11 mouse cellular contexts compared by ENCODE assay signal in the genomic region with DNA sequence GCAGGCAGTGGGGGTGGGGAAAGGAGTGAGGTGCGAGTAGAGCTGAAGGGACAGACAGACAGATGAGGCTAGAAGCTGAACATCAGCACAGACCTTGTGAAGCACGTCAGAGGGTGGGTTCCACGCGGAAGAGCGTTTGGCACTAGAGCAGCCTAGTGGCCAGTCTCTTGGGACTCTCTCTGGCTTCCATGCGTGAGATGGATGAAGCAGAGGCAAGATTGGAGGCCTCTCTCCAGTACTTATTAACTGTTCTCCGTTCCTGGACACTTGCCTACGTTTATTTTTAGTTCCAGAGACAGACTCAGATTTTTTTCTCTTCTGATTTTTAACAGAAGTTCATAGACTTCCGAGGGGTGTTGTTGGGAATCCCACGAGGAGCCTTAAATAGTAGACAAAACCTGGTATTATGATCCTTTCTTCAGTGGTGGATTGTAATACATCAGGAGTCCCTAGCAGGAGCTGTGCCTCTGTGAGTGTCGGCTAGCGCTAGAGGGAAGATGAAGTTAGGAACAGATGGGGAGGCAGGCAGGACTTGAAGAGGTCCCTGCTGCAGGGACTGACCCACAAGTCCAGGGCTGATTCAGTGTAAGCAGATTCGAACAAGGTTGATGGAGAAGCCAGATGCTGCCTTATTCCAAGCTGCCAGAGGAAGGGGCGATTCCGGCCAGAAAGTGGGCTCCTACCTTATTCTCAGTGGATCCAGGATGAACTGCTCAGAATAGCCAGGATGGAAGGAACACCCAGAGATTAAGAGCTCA. TPM values are rescaled to one million over a fixed set of nuclear protein-coding genes. Genes with fewer than 3 reads are reported as not detected.
A peak's percentile ranks its signal among the peaks of the same experiment; 100 is the strongest.
DNase-seq lines count a peak whose midpoint lies in the region; ATAC-seq and TF ChIP-seq lines count a peak whose summit lies in the region.
"Had no signal": no experiment of that assay in that cellular context is flagged by ENCODE, and none has a peak within 500 bp of the region (broad histone marks: within the 10 kb centered on the region; RNA-seq: fewer than 3 reads in every experiment).

No protein-coding gene starts in this region.

- peak; percentile 47 to 64 for DNase-seq in heart, adult 18-20 months
- no peak for DNase-seq in neural tube, embryonic 10.5 days (ENCODE audit: extremely low spot score, low spot score)
- no peak for DNase-seq in stomach, postnatal 0 days (ENCODE audit: low spot score)
- DNase-seq in left cerebral cortex, adult 18-20 months (ENCODE audit: low spot score in 2 of 2): no peak
- no peak for DNase-seq in layer of hippocampus, adult 9-10 months (ENCODE audit: low spot score)
- DNase-seq: adrenal gland, postnatal 36 days; cerebellum, postnatal 25 days had no signal

- H3K4me1 ChIP-seq in heart, embryonic 11.5 days (ENCODE audit: control insufficient read depth, insufficient read depth, low read length): peaks cover 7% of the 10 kb centered on the region; the same call in 1 of the 2 replicates
- no peaks in the 10 kb centered on the region for H3K4me1 ChIP-seq in neural tube, embryonic 15.5 days
- H3K4me1 ChIP-seq in intestine, postnatal 0 days (replicated peaks; ENCODE audit: control insufficient read depth, insufficient read depth, low read length): no peaks in the 10 kb centered on the region
- H3K4me1 ChIP-seq in stomach, postnatal 0 days (replicated peaks; ENCODE audit: control insufficient read depth, insufficient read depth): no peaks in the 10 kb centered on the region

- H3K27me3 ChIP-seq in heart, embryonic 11.5 days (ENCODE audit: control insufficient read depth, insufficient read depth, low read length): no peaks in the 10 kb centered on the region
- no peaks in the 10 kb centered on the region for H3K27me3 ChIP-seq in neural tube, embryonic 15.5 days (replicated peaks)
- H3K27me3 ChIP-seq in intestine, postnatal 0 days (replicated peaks; ENCODE audit: control insufficient read depth, insufficient read depth, low read length): no peaks in the 10 kb centered on the region
- no peaks in the 10 kb centered on the region for H3K27me3 ChIP-seq in stomach, postnatal 0 days (ENCODE audit: control insufficient read depth, insufficient read depth, low read length)

- no peak overlapping the region for H3K4me3 ChIP-seq in heart, embryonic 11.5 days (ENCODE audit: low read depth, low read length)
- no peak overlapping the region for H3K4me3 ChIP-seq in neural tube, embryonic 15.5 days (replicated peaks)
- no peak overlapping the region for H3K4me3 ChIP-seq in intestine, postnatal 0 days (ENCODE audit: low read depth, low read length)
- no peak overlapping the region for H3K4me3 ChIP-seq in stomach, postnatal 0 days (ENCODE audit: low read depth, low read length)

- ATAC-seq in heart, embryonic 11.5 days (replicated peaks; ENCODE audit: insufficient number of reproducible peaks, low FRiP score, low TSS enrichment): no peak
- ATAC-seq in neural tube, embryonic 15.5 days (ENCODE audit: low FRiP score): no peak
- ATAC-seq in intestine, postnatal 0 days: no peak
- ATAC-seq in stomach, postnatal 0 days (ENCODE audit: low FRiP score, low TSS enrichment): no peak; the same call in 1 of the 2 replicates
- ATAC-seq: hindbrain, embryonic 16.5 days had no signal

- WGBS in heart, embryonic 11.5 days (ENCODE audit: insufficient replicate concordance): 59% methylated on average over 15 of the region's 15 CpGs
- 76% methylated on average over 15 of the region's 15 CpGs for WGBS in neural tube, embryonic 15.5 days
- 51% methylated on average over 15 of the region's 15 CpGs for WGBS in intestine, postnatal 0 days
- 40% methylated on average over 15 of the region's 15 CpGs for WGBS in stomach, postnatal 0 days

- no peaks in the 10 kb centered on the region for H3K9me3 ChIP-seq in heart, embryonic 11.5 days (replicated peaks; ENCODE audit: control insufficient read depth, low read length)
- no peaks in the 10 kb centered on the region for H3K9me3 ChIP-seq in neural tube, embryonic 15.5 days (replicated peaks)
- no peaks in the 10 kb centered on the region for H3K9me3 ChIP-seq in intestine, postnatal 0 days (ENCODE audit: control insufficient read depth)
- H3K9me3 ChIP-seq in stomach, postnatal 0 days (ENCODE audit: control insufficient read depth, low read length): no peaks in the 10 kb centered on the region

- TF ChIP-seq EP300 in stomach, postnatal 0 days (optimal IDR thresholded peaks at IDR 0.05): no peak

- H3K36me3 ChIP-seq in heart, embryonic 11.5 days (ENCODE audit: control insufficient read depth, insufficient read depth, low read length): no peaks in the 10 kb centered on the region
- H3K36me3 ChIP-seq in neural tube, embryonic 15.5 days: no peaks in the 10 kb centered on the region
- no peaks in the 10 kb centered on the region for H3K36me3 ChIP-seq in intestine, postnatal 0 days (ENCODE audit: control insufficient read depth, insufficient read depth)
- no peaks in the 10 kb centered on the region for H3K36me3 ChIP-seq in stomach, postnatal 0 days (ENCODE audit: control insufficient read depth, insufficient read depth, low read length)

- H3K9ac ChIP-seq in heart, embryonic 11.5 days (ENCODE audit: low read depth, low read length): no peak overlapping the region
- H3K9ac ChIP-seq in neural tube, embryonic 15.5 days (replicated peaks): no peak overlapping the region
- H3K9ac ChIP-seq in intestine, postnatal 0 days (ENCODE audit: low read depth, low read length): no peak overlapping the region
- H3K9ac ChIP-seq in stomach, postnatal 0 days (ENCODE audit: low read length): no peak overlapping the region

- no peak overlapping the region for H3K4me2 ChIP-seq in heart, embryonic 11.5 days
- H3K4me2 ChIP-seq in neural tube, embryonic 15.5 days: no peak overlapping the region
- no peak overlapping the region for H3K4me2 ChIP-seq in intestine, postnatal 0 days (replicated peaks; ENCODE audit: low read depth)
- no peak overlapping the region for H3K4me2 ChIP-seq in stomach, postnatal 0 days (replicated peaks; ENCODE audit: low read depth)

- H3K27ac ChIP-seq in heart, embryonic 11.5 days (ENCODE audit: low read depth, low read length): no peak overlapping the region
- H3K27ac ChIP-seq in neural tube, embryonic 15.5 days (replicated peaks): 0 out of 2 replicates have a peak overlapping the region, but pooled peaks have one; percentile 28
- no peak overlapping the region for H3K27ac ChIP-seq in intestine, postnatal 0 days (ENCODE audit: low read depth, low read length)
- peak overlapping the region; percentile 53; the same call in 1 of the 2 replicates for H3K27ac ChIP-seq in stomach, postnatal 0 days (replicated peaks)

- TF ChIP-seq CTCF in intestine, postnatal 0 days (IDR thresholded peaks at IDR 0.05; ENCODE audit: low read depth): 0 out of 2 replicates have a peak, but pooled peaks have one; percentile 2
- no peak; the same call in 1 of the 2 replicates for TF ChIP-seq CTCF in stomach, postnatal 0 days (IDR thresholded peaks at IDR 0.05; ENCODE audit: low read depth)

RNA-seq across cellular contexts. Expression of gene Cmtm4, which starts 10.0 kb away (rescaled TPM):
- 10 to 100 TPM; 11.3 to 12.8 TPM for total RNA-seq in heart, adult 18-20 months (2021)
- 1.9 and 2.2 TPM in 2 replicates for polyA plus RNA-seq in heart, embryonic 11.5 days (2014; fragmentation: Nextera tagmentation; extraction: Ambion mirVana)
- polyA plus RNA-seq in neural tube, embryonic 15.5 days (2015; fragmentation: Nextera tagmentation; extraction: Ambion mirVana): 2.4 and 2.6 TPM in 2 replicates
- 5.9 and 6.7 TPM in 2 replicates for polyA plus RNA-seq in intestine, postnatal 0 days (2015; fragmentation: Nextera tagmentation; extraction: Ambion mirVana)
- polyA plus RNA-seq in stomach, postnatal 0 days (2015; fragmentation: Nextera tagmentation; extraction: Ambion mirVana): 4.6 and 4.8 TPM in 2 replicates
- 10 to 100 TPM; 88.2 to 98.5 TPM for total RNA-seq in left cerebral cortex, adult 18-20 months (2021)

RNA-seq across cellular contexts. Expression of gene Dync1li2, which starts 37.2 kb away (rescaled TPM):
- 10 to 100 TPM; 89.0 to 94.5 TPM for total RNA-seq in heart, adult 18-20 months (2021)
- polyA plus RNA-seq in heart, embryonic 11.5 days (2014; fragmentation: Nextera tagmentation; extraction: Ambion mirVana): 43.0 and 52.9 TPM in 2 replicates
- 83.4 and 98.1 TPM in 2 replicates for polyA plus RNA-seq in neural tube, embryonic 15.5 days (2015; fragmentation: Nextera tagmentation; extraction: Ambion mirVana)
- 19.0 and 20.4 TPM in 2 replicates for polyA plus RNA-seq in intestine, postnatal 0 days (2015; fragmentation: Nextera tagmentation; extraction: Ambion mirVana)
- 31.9 and 33.0 TPM in 2 replicates for polyA plus RNA-seq in stomach, postnatal 0 days (2015; fragmentation: Nextera tagmentation; extraction: Ambion mirVana)
- 100 to 1,000 TPM; 284 to 307 TPM for total RNA-seq in left cerebral cortex, adult 18-20 months (2021)

Comparison
In these comparisons a context has a peak if more than half of its experiments do, and no peak if none do; other contexts are left out.
1. DNase-seq: peak in heart, adult 18-20 months (2 of 2); none in neural tube, embryonic 10.5 days (single experiment), stomach, postnatal 0 days (single experiment), left cerebral cortex, adult 18-20 months (0 of 2) and layer of hippocampus, adult 9-10 months (single experiment).
2. H3K27ac ChIP-seq: peak in neural tube, embryonic 15.5 days (single experiment) and stomach, postnatal 0 days (single experiment); none in heart, embryonic 11.5 days (single experiment) and intestine, postnatal 0 days (single experiment).